Mouse (Mus musculus): Measurements from ENCODE around the gene Hoxb1.

The Hoxb1 gene

DNA sequence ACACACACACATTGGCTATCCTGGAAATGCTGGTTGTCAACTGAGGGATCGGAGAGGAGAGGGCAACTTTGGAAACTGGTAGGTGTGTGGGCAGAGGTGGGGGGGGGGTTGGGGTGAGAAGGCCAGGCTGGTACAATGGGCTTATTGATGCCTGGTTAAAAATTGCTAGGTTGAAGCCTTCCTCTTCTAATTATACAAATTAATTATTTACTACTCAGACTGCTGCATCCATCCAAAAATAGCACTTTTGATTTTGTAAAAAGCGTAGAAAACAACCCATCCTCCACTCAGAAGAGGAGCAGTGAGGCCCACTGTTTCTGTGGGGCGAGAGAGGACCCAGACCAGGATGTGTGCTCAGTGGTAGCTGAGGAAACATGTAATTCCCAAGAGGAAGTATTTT lies 30.6 kb upstream of the Hoxb1 start:
- DNase-seq: no peak

DNA sequence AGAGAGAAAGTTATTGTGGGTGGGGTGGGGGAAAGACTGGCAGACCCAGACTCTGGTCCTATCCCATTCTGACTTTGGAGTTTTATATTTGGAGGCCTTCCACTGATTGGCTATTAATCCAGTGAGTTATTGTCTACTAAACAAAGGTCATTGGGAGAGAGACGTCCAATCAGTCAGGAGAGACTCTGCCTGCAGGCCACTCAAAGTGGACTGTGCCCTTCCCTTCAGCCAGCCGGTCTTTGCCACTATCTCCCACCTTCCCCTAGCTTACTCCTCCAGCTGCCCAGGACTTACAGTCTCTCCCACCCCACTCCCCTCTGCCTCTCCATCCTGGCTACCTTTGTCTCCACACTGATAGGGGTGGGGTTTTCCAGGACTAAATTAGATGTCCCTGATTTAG lies 29.0 kb upstream of the Hoxb1 start:
- peak; percentile 56 to 74 for DNase-seq

DNA sequence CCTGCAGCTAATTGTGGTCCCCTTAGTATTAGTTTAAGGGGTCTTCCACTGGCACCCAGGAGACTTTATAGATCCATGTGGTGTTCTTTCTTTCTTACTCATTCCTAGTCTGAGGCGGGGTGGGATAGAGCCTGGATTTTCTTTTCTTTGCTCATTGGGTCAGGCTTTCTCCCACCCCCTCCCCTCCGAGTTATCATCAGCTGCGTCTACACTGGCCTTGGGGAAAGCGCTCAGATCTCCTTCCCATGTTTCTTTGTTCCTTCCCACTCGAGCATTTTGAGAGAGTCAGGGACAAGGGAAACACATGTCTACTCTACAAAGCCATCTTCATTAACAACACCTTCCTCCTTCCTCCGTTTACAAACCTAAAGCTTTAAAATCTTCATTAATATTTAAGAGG lies 28.5 kb upstream of the Hoxb1 start:
- no peak for DNase-seq

DNA sequence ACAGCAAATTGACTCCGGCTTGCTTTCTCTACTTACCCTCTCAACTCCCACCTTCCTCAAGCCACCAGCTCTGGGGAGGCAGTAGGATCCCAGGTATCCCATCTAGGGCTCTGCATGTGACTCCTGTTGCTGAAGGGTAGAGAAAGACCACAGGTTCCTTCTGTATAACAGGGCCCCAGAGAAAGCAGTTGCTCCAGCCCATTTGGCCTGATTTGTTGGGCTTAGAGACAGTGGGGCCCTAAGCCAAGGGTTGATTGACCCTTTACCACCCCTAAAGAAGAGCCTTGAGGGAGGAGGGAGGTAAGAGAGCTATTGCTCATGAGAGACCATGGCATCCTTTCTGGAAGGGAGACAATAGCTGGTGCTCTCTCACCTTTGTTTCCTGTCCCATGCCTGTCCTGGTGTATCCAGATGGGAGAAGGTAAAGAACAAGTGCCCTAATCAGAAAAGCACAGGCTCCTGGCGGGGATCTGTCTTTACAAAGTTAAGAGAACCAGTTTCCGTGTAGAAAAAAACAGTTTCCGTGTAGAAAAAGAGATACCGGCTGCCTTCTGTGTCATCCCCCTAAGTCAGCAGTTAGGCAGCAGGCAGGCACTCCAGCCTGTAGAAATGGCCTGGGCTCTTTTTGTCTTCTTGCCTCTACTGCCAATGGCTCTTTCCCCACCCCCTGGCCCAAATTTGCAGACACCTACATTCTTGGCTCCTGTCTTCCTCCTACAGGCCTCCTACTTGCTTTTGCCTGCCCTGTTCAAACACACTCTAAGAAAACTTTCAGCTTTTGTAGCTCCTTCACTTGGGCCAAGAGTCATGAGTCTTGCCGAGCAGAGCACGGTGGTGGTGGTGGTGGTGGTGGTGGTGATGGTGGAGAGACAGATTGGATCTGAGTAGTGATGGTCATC lies 26.3 kb upstream of the Hoxb1 start:
- peak in 1 of 2 experiments; percentile 29 for DNase-seq

DNA sequence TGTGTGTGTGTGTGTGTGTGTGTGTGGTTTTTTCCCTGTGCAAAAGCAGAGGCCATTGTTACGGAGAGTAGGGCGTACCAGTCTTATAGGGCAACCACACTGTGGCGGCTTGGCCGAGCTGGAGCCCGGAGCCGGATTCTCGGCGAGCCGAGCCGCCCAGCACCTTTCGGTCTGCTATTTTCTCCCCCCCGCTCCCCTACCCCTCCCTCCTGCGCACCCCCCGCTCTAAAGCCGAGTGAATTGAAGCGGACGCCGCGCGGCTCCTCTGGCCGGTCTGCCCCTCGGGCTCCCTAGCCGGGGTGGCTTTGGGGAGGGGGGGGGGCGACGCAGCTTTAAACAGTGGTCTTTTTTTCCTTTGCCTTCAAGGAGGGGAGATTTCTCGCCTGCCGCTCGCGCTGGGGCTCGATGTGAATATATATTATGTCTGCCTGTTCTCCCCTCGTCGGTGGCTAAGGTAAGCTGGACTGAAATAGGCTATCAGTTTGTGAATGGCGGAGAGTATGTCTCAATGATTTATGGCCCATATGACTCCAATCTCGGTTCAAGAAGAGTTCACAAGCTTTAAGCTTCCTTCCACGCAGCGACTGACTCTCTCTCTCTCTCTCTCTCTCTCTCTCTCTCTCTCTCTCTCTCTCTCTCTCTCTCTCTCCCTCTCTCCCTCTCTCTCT lies 24.7 kb upstream of the Hoxb1 start:
- peak in 1 of 2 experiments; percentile 72 for DNase-seq

DNA sequence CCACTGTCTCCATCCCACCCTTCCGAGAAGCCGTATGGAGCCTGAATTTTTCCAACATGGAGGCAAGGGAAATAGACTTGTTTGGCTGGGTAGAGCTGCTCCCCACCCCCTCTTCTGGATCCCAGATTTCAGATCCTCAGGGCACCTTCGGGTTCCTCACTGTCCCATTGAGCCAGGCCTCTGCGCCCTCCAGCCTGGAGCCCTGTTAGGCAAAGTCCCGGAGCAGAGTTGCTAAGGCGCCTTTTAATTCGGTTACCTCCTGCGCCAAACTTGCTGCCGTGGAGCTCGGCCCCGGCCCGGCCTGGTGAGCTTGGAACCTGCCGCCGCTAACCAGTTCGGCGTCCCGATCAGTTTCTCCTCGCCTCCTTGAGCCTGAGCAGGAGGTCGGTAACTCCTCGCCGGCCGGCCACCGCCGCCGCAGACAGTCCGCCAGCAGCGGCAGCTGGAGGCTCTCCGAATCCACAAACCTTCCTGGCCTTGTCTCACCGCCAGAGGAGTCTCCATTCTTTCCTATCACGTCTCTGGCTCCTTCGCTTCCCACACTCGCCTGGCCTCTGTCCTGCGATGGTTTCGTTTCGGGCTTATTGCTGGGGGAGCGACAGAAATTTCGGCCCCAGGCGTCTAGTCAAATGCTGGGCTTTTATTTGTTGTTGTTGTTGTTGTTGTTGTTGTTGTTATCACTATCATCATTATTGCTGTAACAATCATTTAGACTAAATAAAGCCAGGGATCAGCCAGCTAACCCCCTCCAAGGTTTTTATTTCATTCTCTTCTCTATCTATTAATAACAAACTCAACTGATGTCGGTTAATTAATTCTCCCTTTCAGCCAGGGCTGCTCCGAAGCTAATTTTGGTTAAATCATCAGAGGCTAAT lies 23.6 kb upstream of the Hoxb1 start:
- DNase-seq: peak; percentile 68 to 77

DNA sequence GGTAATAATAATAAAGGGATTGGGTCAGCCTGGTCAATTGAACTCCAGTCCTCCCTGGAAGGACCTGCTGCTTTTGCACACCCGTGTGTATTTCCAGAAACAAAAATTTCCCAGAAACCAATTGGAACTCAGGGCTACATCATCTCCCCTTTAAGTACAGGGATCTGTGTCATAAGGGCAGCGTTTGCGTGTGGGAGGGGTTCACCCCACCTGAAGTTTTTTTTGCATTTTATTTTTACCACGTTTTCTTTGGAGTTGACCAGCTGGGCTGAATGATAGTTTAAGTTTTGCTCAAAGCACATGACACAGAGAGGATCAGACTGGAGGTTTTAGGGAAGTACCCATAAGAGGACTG lies 23.0 kb upstream of the Hoxb1 start:
- peak in 1 of 2 experiments; percentile 18 for DNase-seq

DNA sequence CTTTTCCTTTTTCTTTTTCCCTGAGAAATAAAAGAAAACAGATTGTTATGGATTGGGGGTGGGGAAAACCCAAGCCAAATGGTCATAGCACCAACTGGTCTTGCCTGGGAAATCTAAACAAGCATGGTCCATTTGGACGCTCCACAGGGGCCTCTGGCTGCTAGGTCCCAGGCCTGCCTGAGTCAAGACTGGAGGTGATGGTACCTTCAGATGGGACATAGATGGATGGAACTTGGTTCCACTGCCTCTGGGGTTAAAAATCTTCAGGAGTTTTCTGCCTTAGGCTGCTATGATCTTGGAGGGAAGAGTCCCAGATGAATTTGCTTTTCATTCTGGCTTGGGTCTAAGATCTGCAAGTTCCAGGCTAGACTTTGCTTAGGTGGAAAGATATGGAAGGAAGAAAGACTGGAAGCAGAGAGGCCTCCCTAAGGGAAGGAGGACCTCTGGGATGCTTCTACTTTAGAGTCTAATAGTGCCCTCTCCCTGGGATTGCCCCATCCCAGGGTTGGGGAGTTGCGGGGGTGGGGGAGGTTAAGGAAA lies 22.3 kb upstream of the Hoxb1 start:
- peak in 1 of 2 experiments; percentile 26 for DNase-seq

DNA sequence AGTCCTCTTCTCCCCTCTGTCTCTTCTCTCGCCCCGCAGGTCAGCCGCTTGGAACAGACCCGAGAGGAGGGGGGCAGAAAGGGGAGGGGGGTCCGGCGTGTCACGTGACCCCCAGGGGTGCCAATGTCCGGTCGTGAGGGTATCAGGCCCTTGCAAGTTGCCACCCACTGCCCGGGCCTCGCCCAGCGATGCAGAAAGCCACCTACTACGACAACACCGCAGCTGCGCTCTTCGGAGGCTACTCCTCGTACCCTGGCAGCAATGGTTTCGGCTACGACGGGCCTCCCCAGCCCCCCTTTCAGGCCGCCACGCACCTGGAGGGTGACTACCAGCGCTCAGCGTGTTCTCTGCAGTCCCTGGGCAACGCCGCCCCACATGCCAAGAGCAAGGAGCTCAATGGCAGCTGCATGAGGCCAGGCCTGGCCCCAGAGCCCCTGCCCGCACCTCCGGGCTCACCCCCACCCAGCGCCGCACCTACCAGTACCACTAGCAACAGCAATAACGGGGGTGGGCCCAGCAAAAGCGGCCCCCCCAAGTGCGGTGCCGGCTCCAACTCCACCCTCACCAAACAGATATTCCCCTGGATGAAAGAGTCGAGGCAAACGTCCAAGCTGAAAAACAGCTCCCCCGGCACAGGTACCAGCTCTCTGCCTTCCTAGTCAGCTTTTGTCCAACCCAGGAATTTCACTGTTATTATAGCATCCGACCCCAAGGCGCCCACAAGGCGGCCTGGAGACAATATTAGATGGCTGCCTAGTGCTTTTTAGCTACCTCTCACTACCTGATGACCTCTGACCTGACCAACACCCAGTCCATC lies 21.3 kb upstream of the Hoxb1 start:
- peak in 1 of 2 experiments; percentile 66 for DNase-seq

DNA sequence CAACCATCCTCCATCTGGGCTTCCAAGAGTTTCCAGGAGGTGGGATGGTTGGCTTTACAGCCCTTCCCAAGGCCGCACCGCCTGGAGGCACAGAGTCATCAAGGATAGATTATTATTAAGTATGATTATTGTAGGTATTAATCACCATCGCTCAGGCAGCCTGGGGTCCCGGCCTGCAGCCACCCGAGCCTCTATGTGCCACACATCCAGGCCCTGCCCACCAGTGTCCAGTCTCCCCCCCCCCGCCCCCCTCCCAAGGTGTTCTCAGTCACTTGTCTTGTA lies 20.7 kb upstream of the Hoxb1 start:
- no peak for DNase-seq

DNA sequence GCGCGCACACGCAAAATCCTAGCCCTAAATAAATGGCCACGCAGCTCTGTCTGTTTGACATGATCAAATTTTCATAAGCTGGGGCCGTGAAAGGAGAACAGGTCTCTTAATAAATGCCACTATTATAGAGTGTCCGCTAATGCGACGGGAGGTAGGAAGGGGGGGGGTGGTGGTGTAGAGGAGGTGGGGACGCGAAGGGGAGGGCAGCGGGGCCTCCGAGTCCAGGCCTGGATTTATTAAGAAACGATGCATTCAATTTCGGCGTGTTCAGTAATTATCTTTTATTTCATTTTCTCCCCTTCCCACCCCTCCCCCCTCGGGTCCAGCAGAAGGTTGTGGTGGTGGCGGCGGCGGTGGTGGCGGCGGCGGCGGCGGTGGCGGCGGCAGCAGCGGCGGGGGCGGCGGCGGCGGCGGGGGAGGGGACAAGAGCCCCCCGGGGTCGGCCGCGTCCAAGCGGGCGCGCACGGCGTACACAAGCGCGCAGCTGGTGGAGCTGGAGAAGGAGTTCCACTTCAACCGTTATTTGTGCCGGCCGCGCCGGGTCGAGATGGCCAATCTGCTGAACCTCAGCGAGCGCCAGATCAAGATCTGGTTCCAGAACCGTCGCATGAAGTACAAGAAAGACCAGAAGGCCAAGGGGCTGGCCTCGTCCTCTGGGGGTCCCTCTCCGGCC lies 20.2 kb upstream of the Hoxb1 start:
- DNase-seq: peak in 1 of 2 experiments; percentile 68

DNA sequence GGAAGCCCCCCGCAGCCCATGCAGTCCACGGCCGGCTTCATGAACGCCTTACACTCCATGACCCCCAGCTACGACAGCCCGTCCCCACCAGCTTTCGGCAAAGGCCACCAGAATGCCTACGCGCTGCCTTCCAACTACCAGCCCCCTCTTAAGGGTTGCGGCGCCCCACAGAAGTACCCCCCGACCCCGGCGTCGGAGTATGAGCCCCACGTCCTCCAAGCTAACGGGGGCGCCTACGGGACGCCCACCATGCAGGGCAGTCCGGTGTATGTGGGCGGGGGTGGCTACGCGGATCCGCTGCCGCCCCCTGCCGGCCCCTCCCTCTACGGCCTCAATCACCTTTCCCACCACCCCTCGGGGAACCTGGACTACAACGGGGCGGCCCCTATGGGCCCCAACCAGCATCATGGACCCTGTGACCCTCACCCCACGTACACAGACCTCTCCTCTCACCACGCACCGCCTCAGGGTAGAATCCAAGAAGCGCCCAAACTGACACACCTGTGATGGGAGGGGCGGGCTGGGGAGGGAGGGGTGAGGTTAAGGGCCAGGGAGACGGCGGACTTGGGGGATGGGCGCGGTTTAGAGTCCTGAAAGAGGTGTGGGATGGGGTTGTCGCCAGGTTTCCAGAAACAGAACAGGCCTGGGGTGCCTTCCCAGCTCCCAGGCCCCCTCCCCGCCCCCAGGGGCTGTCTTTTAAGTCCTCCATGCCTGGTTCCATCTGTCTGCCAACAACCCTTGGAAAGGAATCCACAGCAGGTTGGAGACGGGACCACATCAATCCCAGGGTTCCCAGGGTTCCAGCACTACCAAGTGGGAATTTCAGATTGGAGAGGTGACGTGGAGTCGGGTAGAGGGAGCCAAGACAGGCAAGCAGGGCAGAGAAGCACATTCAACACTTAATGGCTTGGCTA lies 19.4 kb upstream of the Hoxb1 start:
- DNase-seq: peak; percentile 74 to 83

DNA sequence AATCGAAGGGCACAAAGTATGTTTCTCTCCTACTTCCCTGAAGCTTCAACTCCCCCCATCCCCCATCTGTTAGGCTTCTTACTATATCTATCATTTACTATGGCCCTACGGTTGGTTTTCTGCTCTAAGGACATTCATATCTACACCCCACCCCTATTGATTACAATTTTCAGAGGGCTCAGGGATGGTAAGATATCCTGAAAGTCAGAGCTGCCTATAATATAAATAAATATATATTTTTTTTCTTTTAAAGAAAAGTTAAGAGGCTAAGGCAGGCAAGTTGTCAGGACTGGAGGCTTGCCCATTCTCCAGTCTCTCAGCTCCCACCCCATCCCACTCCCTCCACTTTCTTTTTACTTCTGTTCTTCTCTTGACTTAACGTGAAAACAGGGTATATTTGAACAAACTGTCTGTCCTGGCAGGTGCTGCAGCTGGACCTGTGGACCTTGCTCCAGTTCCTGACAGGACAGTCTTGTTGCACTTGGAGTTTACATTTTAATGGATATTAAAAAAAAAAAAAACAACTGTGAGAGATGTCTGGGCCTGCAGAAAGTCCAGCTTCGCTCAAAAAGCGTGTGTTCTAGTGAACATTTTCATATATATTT lies 18.5 kb upstream of the Hoxb1 start:
- peak in 1 of 2 experiments; percentile 74 for DNase-seq

DNA sequence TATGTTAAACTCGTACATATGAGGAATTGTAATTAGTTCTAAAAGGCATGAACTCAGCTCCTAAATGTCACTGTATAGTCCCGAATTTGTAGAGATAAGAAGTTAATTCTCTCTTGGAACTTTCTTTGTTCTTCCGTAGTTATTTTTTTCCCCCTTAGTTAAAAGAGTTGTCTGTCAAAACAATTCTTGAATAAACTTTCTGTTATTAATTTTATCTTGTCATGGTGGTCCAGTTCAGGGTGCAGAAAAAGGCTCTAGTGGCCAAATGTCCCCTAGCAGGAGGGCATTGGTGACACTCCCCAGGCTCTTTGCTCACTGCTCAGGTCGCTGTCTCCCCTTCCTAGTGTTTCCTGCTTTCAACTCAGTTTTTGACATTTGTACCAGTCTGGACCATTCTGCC lies 17.8 kb upstream of the Hoxb1 start:
- no peak for DNase-seq

DNA sequence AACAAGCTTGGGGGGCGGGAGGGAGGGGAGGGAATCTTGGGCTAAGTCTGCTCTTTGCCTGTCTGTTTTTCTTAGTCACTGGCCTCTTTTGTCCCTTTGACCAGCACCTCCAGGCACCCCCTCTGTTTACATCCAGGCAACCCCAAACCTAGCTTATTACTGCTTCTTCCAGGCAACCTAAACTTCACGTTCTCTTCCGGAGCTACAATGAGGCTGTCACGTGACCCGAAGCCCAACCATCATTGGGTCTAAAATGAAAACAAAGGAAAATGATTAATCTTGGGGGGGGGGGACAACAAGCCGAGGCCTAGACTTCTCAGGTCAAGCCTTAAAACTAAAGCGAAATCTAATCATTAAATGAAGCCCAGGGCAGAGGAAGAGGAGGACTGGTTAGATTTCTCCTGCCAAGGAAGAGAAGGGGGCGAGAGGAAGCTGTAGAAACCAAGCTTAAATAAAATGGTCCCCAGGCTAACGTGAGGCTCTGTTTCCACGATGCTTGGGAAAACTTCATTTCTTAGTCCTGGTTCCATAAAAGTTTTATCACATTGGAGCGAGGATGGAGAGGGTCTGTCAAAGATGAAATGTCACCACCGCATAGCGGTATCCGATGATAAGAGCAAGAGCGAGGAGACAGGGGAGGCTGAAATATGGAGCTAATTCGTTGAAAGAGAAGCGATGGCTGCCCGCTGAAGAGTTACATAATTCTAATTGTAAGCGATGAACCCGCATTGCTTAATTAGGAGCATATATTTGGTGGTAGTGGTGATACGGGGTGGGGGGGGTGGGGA lies 17.2 kb upstream of the Hoxb1 start:
- DNase-seq: peak; percentile 86 to 89

DNA sequence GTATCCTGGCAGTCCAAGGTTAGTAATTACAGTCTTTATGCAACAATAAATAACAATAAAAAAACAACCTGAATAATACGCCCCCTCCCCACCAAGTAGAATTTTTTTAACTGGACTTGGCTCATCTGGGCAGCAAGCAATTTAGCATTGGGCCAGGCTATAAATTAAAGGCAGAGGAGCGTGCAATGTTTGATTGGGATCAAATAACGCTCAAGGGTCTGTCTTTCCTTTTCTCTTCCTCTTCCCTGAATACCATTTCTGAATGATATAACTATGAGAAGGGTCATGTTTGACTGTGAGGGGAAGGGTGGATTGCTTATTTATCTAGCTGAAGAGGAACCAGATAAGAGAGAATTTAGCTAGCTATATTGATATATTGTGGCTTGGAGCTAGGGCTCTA lies 16.6 kb upstream of the Hoxb1 start:
- DNase-seq: no peak

DNA sequence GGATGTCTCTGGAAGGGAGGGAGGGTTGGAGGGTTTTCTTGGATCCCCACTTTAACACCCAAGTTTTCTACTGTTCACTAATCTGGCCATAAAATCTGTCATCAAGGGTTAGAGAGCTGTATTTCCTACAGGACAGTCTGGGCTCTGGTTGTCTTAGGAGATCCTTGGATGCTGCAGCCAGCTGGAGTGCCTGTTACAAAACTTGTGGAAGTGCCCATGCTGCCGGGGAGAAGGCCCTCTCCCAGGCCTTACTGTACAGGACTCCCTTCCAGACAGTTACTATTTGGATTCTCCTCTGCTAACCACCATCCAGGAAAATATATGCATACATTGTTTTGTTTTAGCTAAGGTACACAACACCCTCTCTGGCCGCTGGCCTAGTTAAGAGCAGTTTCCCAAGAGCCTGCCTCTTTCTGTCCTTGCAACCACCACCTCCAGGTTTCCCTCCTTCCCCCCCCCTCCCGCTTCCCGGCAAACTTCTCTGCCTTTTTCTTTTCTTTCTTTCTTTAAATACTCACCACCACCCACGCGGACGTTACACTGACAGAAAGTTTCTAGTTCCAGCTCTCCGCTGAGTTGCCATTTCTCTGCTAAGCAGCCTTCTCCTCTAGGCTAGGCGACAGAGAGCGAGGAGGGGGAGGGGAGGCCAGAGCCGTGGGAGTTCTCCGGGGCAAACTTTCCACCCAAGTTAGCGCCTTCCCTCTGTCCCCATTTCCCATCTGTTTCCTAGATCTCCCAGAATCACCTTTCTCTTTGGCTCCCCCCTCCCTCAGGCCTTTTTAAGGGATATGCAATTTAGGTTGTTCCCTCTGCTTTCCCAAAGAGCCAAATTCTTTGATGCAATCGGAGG lies 15.8 kb upstream of the Hoxb1 start:
- peak in 1 of 2 experiments; percentile 87 for DNase-seq

DNA sequence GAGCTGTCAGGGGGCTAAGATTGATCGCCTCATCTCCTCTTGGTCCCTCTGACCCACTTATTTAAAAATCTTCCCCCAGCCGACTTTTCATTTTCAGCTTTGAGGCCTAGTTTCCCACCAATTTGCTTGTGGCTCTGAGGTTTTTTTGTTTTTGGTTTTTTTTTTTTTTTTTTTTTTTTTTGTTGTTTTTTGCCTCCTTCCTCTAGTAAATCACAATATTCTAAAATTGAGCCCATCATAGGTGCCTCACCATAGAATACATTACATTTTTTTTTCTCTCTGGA lies 15.3 kb upstream of the Hoxb1 start, which contains the start of gene Hoxb2:
Gene Hoxb2 (plus strand): TSS at position 185 of the 284 bp plus-strand sequence.
- no peak for DNase-seq

Data from kidney, postnatal 36 days (tissue).